Mouse (Mus musculus): ENCODE results near the gene Fa2h. TPM values are rescaled to one million over a fixed set of nuclear protein-coding genes. Genes with fewer than 3 reads are reported as not detected.
"Not testable (repeated sequence)": the region's sequence is repeated elsewhere in the genome, so short reads cannot be mapped to it uniquely, and the experiment has no call there.

Fa2h gene
- polyA plus RNA-seq, 1 experiment from 2014 or later, result not detected

DNA sequence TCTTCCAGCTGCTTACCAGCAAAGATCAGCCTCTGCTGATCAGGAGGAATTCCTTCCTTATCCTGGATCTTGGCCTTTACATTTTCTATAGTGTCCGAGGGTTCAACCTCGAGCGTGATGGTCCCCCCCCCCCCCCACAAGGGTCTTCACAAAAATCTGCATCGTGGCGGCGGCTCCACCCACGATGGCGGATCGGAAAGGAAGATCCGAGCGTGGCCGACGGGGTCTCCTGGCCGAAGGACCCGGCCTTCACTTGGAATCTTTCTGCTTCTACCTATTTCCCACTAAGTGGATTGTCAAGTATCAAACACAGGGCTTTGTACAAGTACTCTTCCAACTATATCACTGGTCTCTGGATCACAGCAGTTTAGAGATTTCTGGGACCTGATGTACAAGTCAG is 83.6 kb downstream of the Fa2h start:
- H3K27ac ChIP-seq; ATAC-seq (ENCODE audit: low FRiP score, low read depth); H3K27me3 ChIP-seq (replicated peaks); H3K36me3 ChIP-seq; H3K4me1 ChIP-seq; H3K9me3 ChIP-seq; H3K4me3 ChIP-seq; H3K4me2 ChIP-seq (replicated peaks); H3K9ac ChIP-seq: not testable (repeated sequence)
- WGBS, result 90% methylated on average over 15 of the region's 15 CpGs

DNA sequence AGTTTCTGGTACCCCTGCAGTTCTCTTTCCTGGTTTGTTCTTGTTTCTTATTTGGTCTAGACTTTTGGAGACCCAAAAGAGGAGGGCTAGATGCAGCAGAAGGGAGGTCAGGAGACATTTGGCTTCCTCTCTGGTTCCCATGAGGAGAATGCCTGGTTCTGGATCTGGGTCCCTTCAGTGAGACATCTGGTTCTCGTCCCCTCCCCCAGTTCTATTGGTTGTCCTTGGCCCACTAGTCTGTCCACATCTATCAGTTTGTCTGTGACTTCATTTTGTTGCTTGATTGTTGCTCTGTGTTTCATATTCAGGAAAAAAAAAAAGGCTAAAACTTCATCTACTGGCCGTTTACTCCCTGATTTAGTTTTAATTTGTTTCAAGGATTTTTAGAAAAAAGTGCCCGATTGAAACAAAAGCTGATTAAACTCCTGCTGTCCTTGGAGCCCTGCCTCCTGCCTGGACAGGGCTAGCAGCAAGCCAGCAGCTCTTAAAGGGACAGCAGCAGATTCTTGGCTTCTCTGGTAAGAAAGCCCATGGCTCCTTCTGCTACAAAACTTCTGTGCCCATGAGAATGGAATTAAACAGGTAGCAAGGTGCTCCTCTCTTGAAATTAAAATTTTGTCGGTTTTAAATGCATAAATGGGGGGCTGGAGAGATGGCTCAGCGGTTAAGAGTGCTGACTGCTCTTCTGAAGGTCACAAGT is 88.4 kb downstream of the Fa2h start:
- Histone ChIP-seq H3K4me1 (no peaks in the 10 kb centered on the region), H3K36me3 (no peaks in the 10 kb centered on the region), H3K9me3 (no peaks in the 10 kb centered on the region), H3K4me3 (no peak overlapping the region), H3K9ac (no peak overlapping the region), H3K27ac (no peak overlapping the region), H3K27me3 (replicated peaks) (no peaks in the 10 kb centered on the region), H3K4me2 (replicated peaks) (no peak overlapping the region)
- WGBS, result 35% methylated on average over 5 of the region's 5 CpGs
- ATAC-seq (ENCODE audit: low FRiP score, low read depth), result no peak

DNA sequence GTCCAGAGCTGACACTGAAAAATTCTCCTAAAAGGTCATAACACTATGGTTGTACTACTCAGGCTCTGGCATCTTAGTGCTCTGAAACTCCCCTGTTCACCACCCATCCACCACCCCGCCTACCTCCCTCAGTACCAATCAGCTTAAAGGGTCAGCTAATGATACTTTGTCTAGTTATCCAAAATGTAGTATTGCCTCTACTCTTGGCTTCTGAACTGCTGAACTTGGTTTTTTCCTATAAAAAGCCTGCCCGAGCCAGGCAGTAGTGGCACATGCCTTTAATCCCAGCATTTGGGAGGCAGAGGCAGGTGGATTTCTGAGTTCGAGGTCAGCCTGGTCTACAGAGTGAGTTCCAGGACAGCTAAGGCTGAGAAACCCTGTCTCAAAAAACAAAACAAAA is 89.3 kb downstream of the Fa2h start:
- Histone ChIP-seq H3K9ac (no peak overlapping the region), H3K9me3 (no peaks in the 10 kb centered on the region), H3K27me3 (replicated peaks) (no peaks in the 10 kb centered on the region), H3K4me1 (peaks cover under 1% of the 10 kb centered on the region; the same call in 1 of the 2 replicates), H3K36me3 (no peaks in the 10 kb centered on the region), H3K27ac (no peak overlapping the region), H3K4me2 (replicated peaks) (no peak overlapping the region), H3K4me3 (no peak overlapping the region)
- ATAC-seq (ENCODE audit: low FRiP score, low read depth), result no peak
- WGBS, result 90% methylated on average over 3 of the region's 3 CpGs

DNA sequence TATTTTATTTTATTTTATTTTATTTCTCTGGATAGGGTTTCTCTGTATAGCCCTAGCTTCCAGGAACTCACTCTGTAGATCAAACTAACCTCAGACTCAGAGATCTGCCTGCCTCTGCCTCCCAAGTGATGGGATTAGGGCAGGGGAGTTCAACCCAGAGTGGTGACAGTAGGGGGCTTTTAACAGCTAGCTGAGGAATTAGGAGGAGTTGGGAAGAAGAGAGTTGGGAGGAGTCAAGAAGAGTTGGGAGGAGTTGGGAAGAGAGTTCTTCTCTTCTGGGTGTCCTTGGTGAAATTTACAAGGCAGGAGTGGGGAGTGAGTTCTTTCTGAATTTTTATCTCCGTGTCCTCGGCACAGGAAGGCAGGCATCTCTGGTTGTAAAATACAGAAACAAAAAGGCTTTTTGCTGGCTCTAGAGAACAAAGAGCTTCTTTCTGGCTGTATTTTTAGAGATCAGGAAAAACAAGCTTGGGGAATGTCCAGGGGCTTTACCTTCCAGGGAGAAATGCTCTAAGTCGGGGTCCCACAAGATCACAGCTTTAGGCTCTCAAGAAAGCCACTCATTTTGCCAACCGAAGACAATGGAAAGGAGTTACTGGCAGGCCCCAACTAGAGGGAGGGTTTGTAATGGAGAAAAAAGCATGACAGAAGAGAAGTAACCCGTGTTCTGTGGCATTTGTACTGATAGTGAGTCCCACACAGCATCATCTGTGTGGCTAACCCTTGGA is 90.4 kb downstream of the Fa2h start:
- not testable (repeated sequence) for H3K4me3 ChIP-seq; H3K4me1 ChIP-seq; H3K4me2 ChIP-seq (replicated peaks); H3K9ac ChIP-seq; H3K36me3 ChIP-seq; ATAC-seq (ENCODE audit: low FRiP score, low read depth); H3K27ac ChIP-seq; H3K27me3 ChIP-seq (replicated peaks); H3K9me3 ChIP-seq
- 73% methylated on average over 5 of the region's 5 CpGs for whole genome bisulfite sequencing

DNA sequence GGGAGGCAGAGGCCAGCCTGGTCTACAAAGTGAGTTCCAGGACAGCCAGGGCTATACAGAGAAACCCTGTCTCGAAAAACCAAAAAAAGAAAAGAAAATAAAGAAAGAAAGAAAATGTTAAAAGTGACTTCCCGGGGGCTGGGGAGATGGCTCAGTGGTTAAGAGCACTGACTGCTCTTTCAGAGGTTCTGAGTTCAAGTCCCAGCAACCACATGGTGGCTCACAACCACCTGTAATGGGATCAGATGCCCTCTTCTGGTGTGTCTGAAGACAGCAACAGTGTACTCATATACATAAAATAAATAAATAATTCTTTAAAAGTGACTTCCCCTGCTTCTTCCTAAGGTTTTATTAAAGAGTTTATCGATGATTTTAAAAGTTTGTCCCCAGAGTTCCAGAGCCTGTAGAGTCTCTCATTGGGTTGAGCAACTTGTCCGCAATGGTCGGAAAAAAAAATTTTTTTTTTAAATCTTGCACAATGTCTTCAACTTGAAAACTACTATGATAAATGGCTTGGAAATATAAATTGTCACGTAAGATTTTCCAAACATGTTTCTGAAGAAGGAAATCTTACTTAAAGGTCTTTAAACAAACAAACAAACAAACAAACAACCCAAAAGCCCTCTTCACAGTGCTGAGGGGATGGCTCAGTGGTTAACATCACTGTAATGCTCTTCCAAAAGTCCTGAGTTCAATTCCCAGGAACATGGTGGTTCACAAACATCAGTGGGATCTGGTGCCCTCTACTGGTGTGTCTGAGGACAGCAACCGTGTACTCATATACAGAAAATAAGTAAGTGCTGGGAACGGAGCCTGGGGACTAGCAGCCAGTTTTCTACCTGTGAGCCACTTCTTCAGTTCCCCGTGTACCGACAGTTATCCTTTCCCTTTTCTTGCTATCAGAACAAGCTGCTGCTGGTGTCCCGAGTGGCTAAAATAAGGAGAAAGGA is 92.8 kb downstream of the Fa2h start:
- Histone ChIP-seq H3K4me1 (peaks cover 4% of the 10 kb centered on the region), H3K27me3 (replicated peaks) (no peaks in the 10 kb centered on the region), H3K36me3 (peaks cover 7% of the 10 kb centered on the region; the same call in 1 of the 2 replicates), H3K4me3 (0 out of 2 replicates have a peak overlapping the region, but pooled peaks have one; percentile 13), H3K4me2 (replicated peaks) (peak overlapping the region; percentile 44), H3K9ac (no peak overlapping the region), H3K9me3 (no peaks in the 10 kb centered on the region), H3K27ac (no peak overlapping the region)
- 0 out of 2 replicates have a peak, but pooled peaks have one; percentile 10 for ATAC-seq (ENCODE audit: low FRiP score, low read depth)
- 66% methylated on average over 11 of the region's 11 CpGs for WGBS

DNA sequence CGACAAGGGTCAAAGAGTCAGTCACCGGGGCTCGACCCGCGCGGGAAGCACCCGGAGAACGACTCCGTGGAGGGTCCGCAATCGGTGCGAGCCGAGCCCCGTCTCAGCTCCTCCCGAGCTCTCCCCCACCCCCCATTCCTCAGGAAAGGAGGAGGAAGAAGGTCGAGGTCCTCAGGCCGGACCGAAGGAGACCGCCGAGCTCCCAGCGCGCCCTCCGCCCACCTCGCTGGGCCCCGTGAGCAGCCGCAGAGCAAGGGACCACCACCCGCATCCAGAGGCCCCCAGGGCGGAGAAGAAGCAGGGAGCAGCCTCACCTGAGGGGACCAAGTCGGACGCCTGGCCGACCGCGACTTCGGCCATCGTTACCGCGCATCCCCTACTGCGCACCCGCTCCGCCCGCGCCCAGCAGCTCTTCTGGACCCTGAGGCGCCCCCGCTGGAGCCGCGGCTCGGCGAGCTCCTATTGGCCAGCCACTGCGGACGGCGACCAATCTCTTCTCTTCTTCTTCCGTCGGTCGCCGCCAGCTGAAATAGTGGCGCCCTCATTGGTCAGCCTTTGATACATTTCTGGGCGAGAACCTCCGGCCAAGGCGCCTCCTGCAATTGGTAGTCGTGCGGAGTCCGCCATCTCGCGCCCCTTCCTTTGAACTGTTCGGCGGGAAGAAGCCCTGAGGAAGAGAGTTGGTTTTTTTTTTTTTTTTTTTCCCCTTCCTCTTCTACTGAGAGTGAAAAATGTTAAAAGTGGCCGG is 93.6 kb downstream of the Fa2h start, which contains the start of gene Rfwd3:
TSS of gene Rfwd3 (minus strand) at position 402 of the 748 bp plus-strand sequence.
- Histone ChIP-seq H3K4me3 (peak within 1 kb of the TSS; percentile 84), H3K9ac (peak within 1 kb of the TSS; percentile 77), H3K4me1 (peaks cover 4% of the 10 kb centered on the region), H3K4me2 (replicated peaks) (peak within 1 kb of the TSS; percentile 79), H3K9me3 (no peaks in the 10 kb centered on the region), H3K27ac (peak within 1 kb of the TSS; percentile 46), H3K27me3 (replicated peaks) (no peaks in the 10 kb centered on the region), H3K36me3 (peaks cover 9% of the 10 kb centered on the region; the same call in 1 of the 2 replicates)
- under 1% methylated on average over 67 of the region's 67 CpGs for WGBS
- ATAC-seq (ENCODE audit: low FRiP score, low read depth), result peak; percentile 99

DNA sequence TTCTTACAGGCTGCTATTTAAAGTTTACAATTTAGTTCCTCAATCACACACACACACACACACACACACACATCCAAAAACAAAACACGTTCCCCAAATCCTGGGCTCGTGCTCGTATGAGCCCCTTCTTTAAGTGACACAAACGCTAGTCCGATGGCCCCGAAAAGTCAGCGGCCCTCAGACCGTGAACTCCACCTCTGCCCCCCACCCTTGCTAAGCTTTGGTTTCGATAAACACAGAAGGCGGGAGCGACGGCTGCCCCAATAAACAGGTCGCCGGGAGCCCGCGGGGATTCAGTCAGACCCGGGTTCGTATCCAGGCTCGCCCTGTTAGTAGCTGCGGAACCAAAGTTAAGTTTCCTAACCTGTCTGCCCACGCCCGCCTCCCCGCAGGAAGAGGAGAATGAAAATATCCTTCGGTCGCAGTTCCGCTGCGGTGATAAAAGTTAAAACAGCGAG is 94.2 kb downstream of the Fa2h start:
- peak; percentile 23; the same call in 1 of the 2 replicates for ATAC-seq (ENCODE audit: low FRiP score, low read depth)
- Histone ChIP-seq H3K4me2 (replicated peaks) (peak overlapping the region; percentile 79), H3K27me3 (replicated peaks) (no peaks in the 10 kb centered on the region), H3K36me3 (peaks cover 13% of the 10 kb centered on the region), H3K4me1 (peaks cover 4% of the 10 kb centered on the region), H3K9ac (peak overlapping the region; percentile 77), H3K9me3 (no peaks in the 10 kb centered on the region), H3K4me3 (peak overlapping the region; percentile 84), H3K27ac (no peak overlapping the region)
- WGBS, result under 1% methylated on average over 28 of the region's 28 CpGs

DNA sequence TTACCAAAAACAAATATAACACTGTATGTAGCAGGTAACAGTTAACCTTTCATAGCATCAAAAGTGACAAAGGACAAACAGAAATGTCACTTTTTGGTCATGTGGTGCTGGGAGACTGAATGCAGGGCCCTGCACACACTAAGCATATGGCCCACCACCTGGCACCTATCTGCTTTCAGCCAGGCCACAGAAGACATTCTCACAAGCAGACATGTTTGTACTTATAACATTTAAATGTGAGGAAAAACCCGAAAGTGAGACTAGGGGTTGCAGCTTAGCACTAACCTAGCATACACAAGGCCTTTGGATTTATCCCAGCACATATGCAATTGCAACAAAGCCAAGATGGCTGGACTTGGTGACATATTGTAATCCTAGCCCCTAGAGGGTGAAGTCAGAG is 95.6 kb downstream of the Fa2h start:
- Histone ChIP-seq H3K4me1 (peaks cover 4% of the 10 kb centered on the region), H3K27ac (no peak overlapping the region), H3K9ac (no peak overlapping the region), H3K27me3 (replicated peaks) (no peaks in the 10 kb centered on the region), H3K36me3 (peaks cover 26% of the 10 kb centered on the region), H3K4me3 (no peak overlapping the region), H3K9me3 (no peaks in the 10 kb centered on the region), H3K4me2 (replicated peaks) (peak overlapping the region; percentile 20; the same call in 1 of the 2 replicates)
- WGBS, result 97% methylated on average over 1 of the region's 1 CpGs
- ATAC-seq (ENCODE audit: low FRiP score, low read depth), result no peak

Other genes starting within 250 kb of the Fa2h start
- 87.5 and 97.1 TPM in 2 replicates for gene Glg1, start 134.6 kb downstream of the Fa2h start, polyA plus RNA-seq (2016; fragmentation: Nextera tagmentation; extraction: Ambion mirVana)
- 53.7 and 56.5 TPM in 2 replicates for gene Rfwd3, start 93.6 kb downstream of the Fa2h start, polyA plus RNA-seq (2016; fragmentation: Nextera tagmentation; extraction: Ambion mirVana)
- gene Mlkl, start 55.6 kb downstream of the Fa2h start, polyA plus RNA-seq (2016; fragmentation: Nextera tagmentation; extraction: Ambion mirVana), result 0.22 and 0.47 TPM in 2 replicates
- gene Wdr59, start 128.3 kb upstream of the Fa2h start, polyA plus RNA-seq (2016; fragmentation: Nextera tagmentation; extraction: Ambion mirVana), result 6.3 and 6.8 TPM in 2 replicates
- 113 and 118 TPM in 2 replicates for gene Znrf1, start 142.3 kb upstream of the Fa2h start, polyA plus RNA-seq (2016; fragmentation: Nextera tagmentation; extraction: Ambion mirVana)
- 0.46 and 0.49 TPM in 2 replicates for gene Ldhd, start 236.6 kb upstream of the Fa2h start, polyA plus RNA-seq (2016; fragmentation: Nextera tagmentation; extraction: Ambion mirVana)
- gene Zfp1, start 249.6 kb upstream of the Fa2h start, polyA plus RNA-seq (2016; fragmentation: Nextera tagmentation; extraction: Ambion mirVana), result 22.0 and 25.4 TPM in 2 replicates

Measured in neural tube, embryonic 12.5 days (tissue).